Mouse (Mus musculus) kidney, postnatal 4 days (tissue): ENCODE measurements at regions not wholly inside any gene's neighbourhood (a gene's known extent, or its start where the extent isn't known, plus 50 kb on each side); places are given as distances from the start of the nearest gene placed in this dataset.

Experiments
- DNase-seq, 2 experiments: peaks; one replicate each; pipeline ENCODE4 v3.0.0; 2021; ENCODE audit warnings: mixed read lengths in 2 of 2

DNA sequence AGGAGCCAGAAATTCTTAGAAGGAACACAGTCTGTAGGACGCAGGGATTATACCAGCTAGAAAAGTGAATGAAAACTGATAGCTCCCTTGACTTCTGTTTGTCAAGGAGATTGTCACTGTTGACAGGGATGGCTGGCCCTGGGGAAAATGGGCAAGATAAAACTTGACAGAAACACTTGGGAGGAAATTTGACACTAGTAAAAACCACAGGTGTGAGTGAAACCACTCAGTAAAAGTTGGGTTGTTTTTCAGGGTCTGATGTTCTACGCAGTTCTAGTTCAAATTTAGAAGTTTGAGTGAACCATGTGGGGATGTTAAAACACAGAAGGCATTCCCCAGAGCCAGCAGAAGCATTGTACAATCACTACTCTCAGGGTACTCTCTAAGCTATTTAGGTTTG lies 246.6 kb upstream of the Prep start:
- no peak for DNase-seq

DNA sequence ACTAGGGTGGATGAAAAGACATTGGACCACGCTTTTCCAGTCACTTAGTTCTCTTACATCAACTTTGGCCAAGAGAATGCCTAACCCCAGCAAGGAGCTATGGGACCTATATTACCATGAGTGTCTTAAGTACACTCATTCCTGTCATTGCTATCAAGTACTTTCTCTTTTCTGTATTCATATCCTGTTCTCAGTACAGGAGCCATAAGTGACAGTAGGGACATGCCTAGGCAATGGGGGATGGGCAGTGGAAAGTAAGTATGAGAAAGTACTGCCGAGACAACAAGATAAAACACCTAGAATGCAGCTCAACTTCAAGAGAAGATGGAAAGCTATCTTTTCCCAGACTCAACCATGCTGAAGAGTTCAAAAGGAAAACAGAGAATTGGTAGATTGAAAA lies 247.6 kb upstream of the Prep start:
- DNase-seq = no peak

DNA sequence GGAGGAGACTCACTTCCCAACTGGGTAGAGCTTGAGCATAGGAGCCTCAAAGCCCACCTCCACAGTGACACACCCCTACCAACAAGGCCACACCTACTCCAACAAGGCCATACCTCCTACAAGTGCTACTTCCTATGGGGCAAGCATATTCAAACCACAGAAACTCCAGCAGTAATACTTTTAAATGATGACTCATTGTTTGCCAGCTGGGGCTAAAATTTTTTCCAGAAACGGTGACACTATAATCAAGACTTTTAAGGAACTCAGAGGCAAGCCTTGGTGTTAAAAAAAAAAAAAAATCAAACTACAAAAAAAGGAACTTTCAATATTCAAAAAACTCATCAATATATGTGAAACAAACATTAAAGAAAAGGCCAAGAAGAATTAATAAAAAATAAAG lies 248.4 kb upstream of the Prep start:
- DNase-seq = no peak

DNA sequence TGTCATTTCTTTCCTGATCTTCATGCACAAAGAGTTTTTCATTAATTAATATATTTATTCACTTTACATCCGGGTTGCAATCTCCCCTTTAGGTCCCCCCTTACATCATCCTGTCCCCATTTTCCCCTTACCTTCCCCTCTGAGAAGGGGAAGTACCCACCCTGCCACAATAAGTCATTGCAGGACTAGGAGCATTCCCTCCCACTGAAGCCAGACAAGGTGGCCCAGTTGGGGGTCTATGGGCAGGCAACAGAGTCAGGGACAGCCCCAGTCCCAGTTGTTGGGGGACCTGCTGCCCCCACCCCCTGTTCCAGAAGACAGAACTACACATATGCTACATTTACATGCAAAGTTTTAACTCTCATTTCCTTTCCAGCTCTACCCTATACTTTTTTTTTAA lies 267.9 kb upstream of the Prdm1 start:
- no peak for DNase-seq

DNA sequence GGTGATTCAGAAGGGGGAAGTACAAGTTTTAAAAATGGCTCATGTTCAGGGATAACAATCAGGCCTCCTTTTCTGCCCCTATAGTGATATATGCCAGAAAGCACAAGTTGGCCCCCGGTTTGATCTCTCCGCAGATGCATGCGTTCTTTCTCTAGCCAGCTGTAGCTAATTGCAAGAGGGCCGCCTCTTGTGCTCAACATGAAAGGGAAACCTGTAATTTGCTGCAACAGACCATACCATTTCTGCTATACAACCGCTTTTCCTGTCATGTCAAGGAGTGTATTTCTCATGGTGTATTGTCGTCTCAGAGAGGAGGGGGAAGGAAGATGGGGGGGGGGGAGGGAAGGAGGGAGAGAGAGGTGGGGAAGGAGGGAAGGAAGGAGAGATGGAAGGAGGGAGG lies 257.1 kb upstream of the Prdm1 start:
- no peak for DNase-seq

DNA sequence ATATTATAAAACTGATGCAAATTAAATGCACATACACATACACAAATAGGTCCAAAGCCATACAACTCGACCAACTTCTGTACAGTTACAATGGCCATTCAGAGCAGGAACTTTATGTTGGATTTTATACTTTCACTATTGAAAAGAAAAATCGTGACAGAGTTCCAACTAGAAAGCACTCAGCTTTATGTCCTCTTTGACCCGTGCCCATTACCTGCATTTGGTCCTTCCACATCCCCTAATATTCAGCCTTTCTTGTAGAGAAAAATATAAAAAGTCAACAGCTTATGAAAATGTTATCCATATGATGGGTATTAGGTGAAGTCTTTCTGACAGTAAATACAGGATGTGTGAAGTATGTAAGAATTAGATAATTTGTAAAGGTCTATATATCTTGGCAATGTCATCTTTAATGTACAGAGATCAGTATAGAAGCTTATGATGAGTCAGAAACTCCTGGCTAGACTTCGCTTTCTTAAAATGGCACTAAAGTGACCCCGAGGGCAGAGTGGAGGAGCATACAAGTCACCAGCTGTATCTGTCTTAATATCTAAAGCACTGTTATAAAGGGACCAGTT lies 252.2 kb upstream of the Prdm1 start:
- DNase-seq = no peak

DNA sequence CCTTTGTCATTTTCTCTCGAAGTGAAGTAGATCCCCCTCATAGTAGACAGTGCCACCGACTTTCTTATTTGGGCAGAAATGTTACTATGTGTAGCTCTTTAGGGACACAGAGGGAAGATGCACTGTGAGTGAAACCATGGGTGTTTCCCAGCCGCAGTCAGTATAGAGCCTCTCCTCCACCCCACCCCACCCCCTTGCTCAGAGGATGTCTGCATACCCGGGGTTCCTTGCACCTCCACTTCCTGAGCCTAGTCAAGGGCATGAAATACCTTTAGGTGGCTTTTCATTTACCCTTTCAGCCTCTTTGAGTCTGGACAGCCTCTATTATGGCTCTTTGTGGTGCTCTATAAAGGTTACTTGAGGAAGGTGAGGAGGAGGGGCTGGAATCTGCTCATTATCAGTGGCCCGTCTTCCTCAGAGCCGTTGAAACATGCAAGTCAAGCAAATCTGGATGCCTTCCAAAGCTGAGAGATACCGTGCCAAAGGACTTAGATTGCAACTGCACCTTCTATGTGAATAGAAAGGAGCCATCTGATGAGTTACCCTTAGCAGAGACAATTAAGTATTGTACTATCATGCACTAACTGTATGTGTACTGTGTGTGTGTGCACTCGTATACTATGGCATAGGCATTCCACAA lies 251.4 kb upstream of the Prdm1 start:
- DNase-seq = no peak

DNA sequence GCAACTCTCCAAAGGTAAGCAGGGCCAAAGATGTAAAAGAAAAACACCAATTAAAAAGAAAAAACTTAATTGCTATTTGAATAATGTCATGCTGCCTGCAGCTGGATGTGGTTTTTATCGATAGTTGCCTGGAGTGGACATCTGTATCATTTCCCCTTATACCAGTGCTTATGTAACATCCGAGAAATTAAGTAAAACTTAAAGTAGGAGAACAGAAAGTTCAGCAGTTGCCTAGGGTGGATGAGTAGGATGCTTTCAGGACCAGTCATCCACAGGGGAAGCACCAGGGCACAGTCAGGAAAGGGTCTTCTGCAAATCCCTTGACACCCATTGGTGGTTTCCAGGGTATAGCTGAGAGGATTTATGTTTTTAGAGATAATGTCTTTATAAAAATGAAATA lies 248.9 kb upstream of the Prdm1 start:
- DNase-seq = no peak

DNA sequence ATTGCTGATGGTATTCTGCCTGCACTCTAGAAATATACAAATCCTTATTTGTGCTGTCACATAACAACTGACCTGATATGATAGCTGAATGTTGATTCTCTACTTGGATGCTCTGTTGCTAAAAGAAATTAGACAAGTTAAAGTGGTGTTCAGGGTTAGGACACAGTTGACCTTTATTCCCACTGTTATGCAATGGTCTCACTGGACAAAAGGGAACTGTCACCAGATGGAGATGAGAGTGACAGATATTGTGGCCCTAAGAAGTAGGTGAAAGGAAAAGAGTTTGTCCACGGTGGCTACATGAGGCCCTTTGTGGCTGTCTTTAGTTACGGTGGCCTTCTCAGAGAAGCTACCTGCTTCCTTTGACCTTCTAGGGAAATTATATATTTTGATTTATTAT lies 247.9 kb upstream of the Prdm1 start:
- DNase-seq = no peak

DNA sequence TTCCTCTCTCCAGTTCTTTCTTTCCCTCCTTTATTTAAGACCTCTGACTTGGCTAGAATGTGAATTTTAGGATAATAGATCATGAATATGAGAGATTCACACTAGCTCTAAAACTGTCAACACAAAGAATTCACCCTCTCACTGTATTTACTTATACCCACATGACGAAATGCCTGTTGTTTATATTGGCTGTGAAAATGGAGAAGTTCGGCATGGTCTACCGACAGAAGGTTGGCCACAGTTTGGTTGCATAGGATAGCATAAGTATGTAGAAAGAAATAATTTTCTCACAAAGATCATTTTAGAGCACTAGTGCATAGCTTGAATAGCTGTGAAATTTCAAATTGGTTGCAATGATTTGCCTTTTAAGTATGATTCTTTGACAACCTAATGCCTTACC lies 237.2 kb upstream of the Prdm1 start:
- DNase-seq = no peak

DNA sequence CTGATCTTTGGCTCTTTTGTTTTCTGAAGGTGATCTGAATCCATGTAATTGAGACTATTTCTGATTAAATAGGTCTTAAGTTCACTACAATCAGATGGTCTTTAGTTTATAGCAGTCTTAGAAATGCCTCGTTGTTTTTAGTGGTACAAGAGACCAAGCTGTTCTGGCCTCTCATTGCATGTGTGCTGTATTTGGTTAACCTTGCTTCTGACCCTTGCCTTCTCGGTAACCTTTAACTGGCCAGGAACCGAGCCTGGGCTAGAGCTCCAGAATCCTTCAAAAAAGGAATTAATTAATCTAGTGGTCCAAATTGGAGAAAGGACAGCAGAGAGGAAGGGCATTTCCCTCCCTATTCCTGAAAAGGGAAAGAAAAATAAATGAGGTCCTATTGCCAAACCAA lies 234.8 kb upstream of the Prdm1 start:
- peak in 1 of 2 experiments; percentile 10 for DNase-seq

DNA sequence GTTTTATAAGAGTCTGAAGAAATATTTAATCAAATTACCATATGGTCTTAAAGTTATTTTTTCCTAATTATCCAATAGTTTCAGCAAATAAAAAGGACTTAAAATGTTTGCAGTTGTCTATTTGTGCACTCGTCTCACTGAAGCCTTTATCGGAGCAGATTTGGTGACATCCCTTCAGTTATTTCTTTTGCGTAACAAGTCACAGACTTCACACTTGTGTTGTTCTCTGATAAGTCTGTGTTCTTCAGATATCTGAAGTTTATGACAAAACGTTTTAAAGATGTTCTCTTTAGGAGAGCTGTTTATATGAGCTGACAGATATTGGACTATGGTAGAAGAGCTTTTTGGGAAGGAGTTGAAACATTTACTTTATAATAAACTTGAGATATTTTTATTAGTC lies 233.8 kb upstream of the Prdm1 start:
- no peak for DNase-seq

DNA sequence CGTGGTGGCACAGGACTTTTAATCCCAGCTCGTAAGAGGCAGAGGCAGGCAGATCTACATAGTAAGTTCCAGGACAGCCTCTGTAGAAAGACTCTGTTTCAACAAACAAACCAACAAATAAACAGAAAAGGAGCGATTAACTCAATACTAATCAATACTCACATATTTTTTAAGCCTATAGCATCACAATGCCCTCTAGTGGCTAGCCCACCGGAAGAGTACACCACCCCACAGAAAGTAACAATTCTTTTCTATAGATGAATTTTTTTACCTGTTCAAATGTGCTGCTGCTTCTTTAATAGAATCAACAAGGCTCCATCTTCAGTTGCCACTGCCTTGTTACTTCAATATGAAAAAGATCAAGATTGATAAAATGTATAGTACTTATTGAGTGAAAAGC lies 233.0 kb upstream of the Prdm1 start:
- peak in 1 of 2 experiments; percentile 4 for DNase-seq

DNA sequence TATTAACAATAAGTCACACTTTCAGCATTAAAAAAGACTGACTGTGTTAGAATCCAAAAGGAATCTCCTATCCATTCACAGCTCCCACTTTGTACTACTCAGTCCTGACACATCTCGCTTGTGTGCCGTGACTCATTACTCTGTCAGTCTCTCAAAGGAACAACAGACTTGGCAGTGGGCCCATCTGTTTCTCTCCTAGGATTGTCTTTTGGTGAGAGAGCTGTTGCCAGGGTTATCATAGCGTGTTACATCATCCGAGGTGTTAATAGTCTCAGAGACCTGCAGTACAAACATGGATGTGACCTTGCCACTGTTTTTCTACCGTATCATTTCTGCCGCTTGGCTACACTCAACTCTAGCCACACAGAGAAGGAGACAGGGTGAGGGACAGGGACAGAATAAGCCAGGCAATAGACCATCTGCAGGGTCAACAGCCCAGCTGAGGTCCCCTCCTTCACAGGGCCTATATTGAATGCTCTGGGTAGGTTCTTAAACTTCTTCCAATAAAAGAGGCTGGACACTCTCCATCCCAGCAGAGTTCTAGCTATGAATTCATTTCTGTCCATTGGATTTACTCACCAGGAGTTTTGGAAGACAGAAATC lies 227.2 kb upstream of the Prdm1 start:
- DNase-seq = peak; percentile 24 to 26

DNA sequence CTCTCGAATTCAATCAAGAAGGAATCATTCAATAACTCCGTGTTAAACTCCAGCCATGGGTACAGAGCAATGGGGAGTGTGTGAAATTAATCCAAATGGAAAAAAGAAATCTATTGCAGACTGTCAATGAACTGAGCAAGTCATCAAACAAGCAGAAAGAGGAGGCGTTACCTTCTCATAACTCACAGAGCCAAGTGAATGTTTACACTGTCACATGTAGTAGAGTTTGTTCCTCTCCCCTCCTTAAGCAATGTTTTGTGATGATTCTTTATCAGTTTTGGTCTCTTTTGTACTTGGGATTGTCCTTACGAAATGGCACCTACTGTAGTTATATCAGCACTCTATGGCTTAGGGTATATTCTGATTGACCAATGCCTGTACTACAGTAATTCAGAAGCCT lies 226.6 kb upstream of the Prdm1 start:
- no peak for DNase-seq

DNA sequence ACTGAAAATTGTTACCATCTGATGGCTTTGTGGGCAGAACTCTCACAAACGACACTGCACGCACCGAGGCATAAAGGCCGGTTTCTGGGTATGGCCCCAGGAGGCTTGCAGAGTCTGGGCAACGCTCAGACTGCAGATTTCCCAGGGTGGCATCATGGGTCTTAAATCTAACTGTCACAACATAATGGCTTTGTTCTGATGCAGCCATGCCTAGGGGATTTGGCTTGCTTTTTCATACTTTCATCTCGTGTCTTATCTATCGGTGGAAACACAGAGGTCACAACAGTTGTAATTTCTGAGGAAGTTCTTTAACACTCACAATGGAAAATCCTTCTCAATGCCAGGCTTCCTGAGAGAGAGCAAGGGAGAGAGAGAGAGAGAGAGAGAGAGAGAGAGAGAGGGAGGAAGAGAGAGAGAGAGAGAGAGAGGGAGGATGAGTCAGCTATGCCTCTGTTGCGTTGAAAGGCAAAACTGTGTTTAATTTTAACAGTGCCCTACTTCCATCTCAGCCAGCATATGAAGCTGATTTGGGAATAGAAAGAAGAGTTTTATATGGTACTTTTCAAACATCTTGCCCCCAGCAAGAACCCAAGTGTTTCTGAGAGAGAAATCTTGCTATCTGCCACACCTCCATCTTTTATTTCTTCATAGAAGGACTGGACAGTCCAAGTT lies 224.6 kb upstream of the Prdm1 start:
- no peak for DNase-seq

DNA sequence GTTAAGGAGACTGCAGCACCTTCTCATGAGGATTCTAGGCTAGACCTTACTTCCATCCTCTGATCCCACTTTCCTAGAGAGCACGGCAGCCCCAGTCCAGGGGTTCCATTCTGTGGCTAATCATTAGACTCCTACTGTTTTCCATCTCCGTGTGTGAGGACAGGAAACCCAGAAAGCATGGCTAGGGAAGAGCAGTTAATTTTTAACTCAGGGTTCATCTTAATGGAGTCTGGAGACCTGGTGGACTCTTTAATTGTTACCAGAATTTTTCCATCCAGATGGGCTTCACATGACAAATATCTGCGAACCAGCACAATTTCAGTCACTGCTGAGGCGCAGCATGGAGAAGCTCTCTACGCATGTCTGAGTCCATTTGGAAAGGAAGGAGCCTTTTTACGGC lies 222.8 kb upstream of the Prdm1 start:
- peak; percentile 20 to 37 for DNase-seq

DNA sequence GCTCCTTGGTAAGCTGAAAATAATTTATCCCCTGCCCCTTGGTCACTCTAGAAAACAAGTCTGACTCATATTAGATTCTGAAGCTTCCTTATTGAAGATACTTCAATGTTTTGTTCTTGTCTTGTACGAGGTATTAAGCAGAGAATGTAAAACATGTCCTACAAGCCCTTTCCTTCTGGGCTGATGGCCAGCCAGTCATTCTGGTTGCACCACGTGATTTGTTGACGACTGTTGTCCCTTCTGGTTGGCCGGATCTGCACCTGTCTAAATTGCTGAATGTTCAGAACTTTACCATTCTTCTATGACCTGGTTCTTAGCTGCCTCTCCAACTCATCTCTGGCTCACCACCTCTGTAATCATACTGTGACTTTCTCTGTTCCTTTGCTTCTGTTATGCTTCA lies 220.9 kb upstream of the Prdm1 start:
- DNase-seq = no peak

DNA sequence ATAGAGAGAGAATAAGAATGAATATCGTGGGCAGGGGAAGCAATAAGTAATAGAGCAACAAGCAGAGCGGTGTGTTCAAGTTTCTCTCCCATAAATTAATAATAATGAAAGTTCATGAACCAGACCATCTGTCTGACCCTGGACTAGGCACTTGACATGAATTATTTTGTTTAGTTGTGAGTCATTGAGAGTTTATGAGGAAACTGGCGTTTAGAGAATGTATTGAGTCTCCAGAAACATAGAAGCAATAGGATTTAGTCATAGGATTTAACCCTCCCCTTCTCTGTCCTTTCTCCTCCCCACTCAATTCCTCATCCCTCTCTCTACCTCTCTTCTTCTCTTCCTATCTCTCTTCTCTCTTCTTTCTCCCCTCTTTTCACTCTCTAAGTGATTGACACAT lies 219.1 kb upstream of the Prdm1 start:
- no peak for DNase-seq

DNA sequence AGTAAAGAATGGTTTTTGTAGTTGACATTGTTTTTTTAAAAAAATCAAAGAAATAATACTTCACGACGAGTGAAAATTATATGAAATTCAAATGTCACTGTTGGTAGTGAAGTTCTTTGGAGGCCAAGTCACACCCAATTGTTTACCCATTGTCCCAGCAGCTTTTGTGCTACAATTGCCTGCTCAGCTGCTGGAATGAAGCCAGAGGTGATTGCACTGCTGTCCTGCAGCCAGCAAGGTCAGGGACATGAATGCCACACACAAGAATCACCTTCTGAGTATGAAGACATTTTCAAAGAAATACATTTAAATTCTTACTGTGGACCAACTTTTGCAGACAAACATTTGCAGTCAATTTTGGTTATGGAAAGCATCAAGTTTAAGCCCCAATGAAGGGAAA lies 215.9 kb upstream of the Prdm1 start:
- peak; percentile 19 to 22 for DNase-seq

DNA sequence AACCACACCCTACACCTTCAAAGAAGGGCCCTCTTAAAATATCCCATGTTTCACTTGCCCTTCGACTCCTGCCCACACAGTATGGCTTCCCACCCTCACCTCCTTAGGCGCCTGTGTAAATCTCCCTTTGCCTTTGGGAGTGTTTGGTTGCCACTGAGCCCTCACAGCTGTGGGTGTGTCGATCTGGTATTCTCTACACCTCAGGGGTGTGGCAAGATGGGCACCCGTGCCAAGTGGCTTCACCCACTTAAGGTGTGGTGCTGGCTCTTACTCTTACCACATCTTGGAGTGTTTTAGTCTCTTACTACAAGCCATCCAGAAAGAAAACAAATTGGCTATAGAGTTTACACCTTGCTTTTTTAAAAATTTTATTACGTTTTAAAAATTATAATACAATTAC lies 205.3 kb upstream of the Prdm1 start:
- DNase-seq = no peak

DNA sequence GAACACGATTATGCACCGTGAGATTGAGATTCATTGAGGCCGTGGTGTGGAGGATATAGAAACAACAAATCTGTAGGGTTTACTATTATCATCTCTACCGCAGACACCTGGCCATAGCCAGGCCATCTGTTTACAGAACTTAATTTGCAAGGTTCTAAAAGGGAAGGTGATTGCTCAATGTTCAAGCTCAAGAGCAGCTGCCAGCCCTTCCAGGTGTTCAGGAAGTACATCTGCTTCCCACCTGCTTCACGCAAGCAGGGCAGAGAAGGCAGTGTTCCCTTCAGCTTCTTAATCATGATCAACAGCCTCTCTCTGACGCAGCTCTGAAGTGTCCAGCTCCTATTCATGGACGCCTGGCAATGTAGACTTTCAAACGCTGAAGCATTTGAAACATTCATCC lies 202.4 kb upstream of the Prdm1 start:
- DNase-seq = no peak

DNA sequence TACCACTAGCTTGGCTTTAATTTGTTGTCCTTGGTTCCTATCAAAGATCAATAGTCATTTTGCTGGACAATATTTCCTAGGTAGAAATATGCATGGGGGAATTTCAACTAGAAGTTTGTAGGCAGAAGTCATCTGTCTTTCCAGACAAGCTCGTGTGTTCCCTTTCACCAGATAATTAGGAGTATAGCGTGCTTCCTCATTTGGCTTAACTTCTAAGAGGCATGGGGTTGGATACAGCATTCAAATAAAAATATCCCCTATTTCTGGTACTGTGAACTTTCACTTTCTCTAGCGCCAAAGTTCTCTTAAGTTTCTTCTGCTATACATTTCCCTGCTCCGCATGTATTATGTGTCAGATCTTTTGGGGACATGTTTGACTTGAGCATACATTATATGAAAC lies 200.7 kb upstream of the Prdm1 start:
- no peak for DNase-seq

DNA sequence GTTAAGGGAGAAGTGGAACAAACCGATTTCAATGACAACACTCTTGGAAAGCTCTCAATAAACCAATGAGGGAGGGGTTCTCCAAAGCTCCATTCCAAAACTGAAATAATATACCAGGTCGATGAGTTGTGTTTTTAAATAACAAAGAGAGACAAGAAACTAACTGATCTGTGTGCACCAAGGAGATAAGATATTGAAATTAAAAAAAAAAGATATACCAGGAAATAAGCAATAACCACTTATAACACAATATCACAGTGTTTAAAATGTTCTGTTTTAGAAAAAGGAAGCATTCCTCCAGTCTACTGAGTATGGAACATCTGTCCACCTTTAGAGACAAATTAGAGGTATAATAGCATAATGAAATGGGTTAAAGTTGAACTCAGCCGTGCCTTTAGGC lies 196.3 kb upstream of the Prdm1 start:
- DNase-seq = no peak
